Mouse (Mus musculus) E14TG2a.4 (cell line): ENCODE measurements at regions not wholly inside any gene's neighbourhood (a gene's known extent, or its start where the extent isn't known, plus 50 kb on each side); places are given as distances from the start of the nearest gene placed in this dataset.

Experiments
- CTCF ChIP-seq: conservative IDR thresholded peaks from 2 replicates; pipeline ENCODE4 v1.5.1; 2014; ENCODE audit warnings: low read length
- NANOG ChIP-seq: IDR thresholded peaks from 2 replicates; pipeline ENCODE4 v1.6.1; 2014; ENCODE audit warnings: borderline replicate concordance, low read length, mixed read lengths
- POU5F1 ChIP-seq: IDR thresholded peaks from 2 replicates; pipeline ENCODE4 v1.6.1; 2014; ENCODE audit warnings: low read length, borderline replicate concordance

DNA sequence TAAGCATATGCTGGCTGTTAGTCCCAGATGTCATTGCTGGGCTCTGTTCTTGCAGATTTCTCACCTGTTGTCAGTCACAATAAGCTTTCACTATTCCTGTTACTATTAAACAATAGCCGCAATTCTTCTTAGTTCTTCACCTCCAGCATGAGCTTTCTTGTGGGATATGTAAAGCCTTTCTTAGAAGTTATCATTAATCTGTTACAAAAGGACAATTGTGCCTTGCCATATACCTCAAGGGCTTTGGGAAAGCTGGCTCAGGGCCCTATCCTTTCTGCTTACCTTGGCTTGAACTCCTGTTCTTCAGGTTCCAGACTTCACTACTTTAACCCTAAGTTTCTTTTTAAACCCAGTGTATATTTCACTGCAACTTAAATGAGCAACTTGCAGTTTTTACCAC, 301.3 kb downstream of the Eepd1 start:
- TF ChIP-seq CTCF (no peak), NANOG (no peak), POU5F1 (no peak)
